Mouse (Mus musculus) ES-Bruce4 (cell line): ENCODE data around the gene Rptor. TPM values are rescaled to one million over a fixed set of nuclear protein-coding genes. Genes with fewer than 3 reads are reported as not detected.
A peak's percentile ranks its signal among the peaks of the same experiment; 100 is the strongest.

ENCODE experiments used
- H3K27ac ChIP-seq: 2 replicates; pipeline ENCODE4 v1.5.1; 2012; ENCODE audit warnings: low read length, inconsistent platforms; ENCODE audit not compliant: insufficient read depth
- H3K27me3 ChIP-seq: 2 replicates; pipeline ENCODE4 v1.6.1; 2012; ENCODE audit warnings: mild to moderate bottlenecking, low read length, inconsistent platforms; ENCODE audit not compliant: control insufficient read depth, poor library complexity, insufficient read depth, severe bottlenecking
- H3K36me3 ChIP-seq: 2 replicates; pipeline ENCODE4 v1.6.1; 2012; ENCODE audit warnings: inconsistent platforms, mild to moderate bottlenecking, low read length, moderate library complexity; ENCODE audit not compliant: control insufficient read depth, poor library complexity, insufficient read depth, severe bottlenecking
- H3K4me1 ChIP-seq: one replicate; pipeline ENCODE4 v1.8.1; 2011; ENCODE audit warnings: low read length; ENCODE audit not compliant: control insufficient read depth, insufficient read depth
- H3K4me3 ChIP-seq: 2 replicates; pipeline ENCODE4 v1.5.1; 2011; ENCODE audit warnings: low read depth, mild to moderate bottlenecking, low read length
- H3K9ac ChIP-seq: 2 replicates; pipeline ENCODE4 v1.6.1; 2012; ENCODE audit warnings: low read depth, mild to moderate bottlenecking, inconsistent platforms; ENCODE audit not compliant: poor library complexity, severe bottlenecking
- H3K9me3 ChIP-seq: replicated peaks from 2 replicates; pipeline ENCODE4 v1.6.1; 2012; ENCODE audit warnings: mild to moderate bottlenecking, low read length, inconsistent platforms; ENCODE audit not compliant: control insufficient read depth, poor library complexity, insufficient read depth, severe bottlenecking
- CTCF ChIP-seq: IDR thresholded peaks from one replicate; pipeline ENCODE4 v1.8.1; 2011; ENCODE audit warnings: low read depth, low read length
- EP300 ChIP-seq: IDR thresholded peaks from 2 replicates; pipeline ENCODE4 v1.6.1; 2011; ENCODE audit warnings: low read depth, low read length; ENCODE audit not compliant: insufficient read depth
- POLR2A ChIP-seq: IDR thresholded peaks from one replicate; pipeline ENCODE4 v1.8.1; 2011; ENCODE audit warnings: low read length; ENCODE audit not compliant: insufficient read depth
- polyA plus RNA-seq: library from polyadenylated mRNA; stranded (reverse); fragments of >200 nt; gene quantifications from 2 replicates; pipeline ENCODE4 v1.2.4, GENCODE M21; 2011; ENCODE audit warnings: low read depth; ENCODE audit not compliant: missing spikeins, insufficient read depth, insufficient read length

Rptor gene
- polyA plus RNA-seq, 1 experiment = 41.5 TPM

GRCm38 (mm10) chr11:119904621-119905286, 302.0 kb downstream of the Rptor start:
- H3K4me3 ChIP-seq = no peak overlapping the region
- no peaks in the 10 kb centered on the region for H3K27me3 ChIP-seq
- H3K36me3 ChIP-seq = no peaks in the 10 kb centered on the region
- H3K9me3 ChIP-seq = no peaks in the 10 kb centered on the region
- no peaks in the 10 kb centered on the region for H3K4me1 ChIP-seq
- TF ChIP-seq EP300 (no peak), CTCF (peak; percentile 90)
- H3K27ac ChIP-seq = no peak overlapping the region
- H3K9ac ChIP-seq = no peak overlapping the region

- Histone ChIP-seq H3K4me1 (no peaks in the 10 kb centered on the region), H3K9me3 (no peaks in the 10 kb centered on the region), H3K9ac (no peak overlapping the region), H3K36me3 (no peaks in the 10 kb centered on the region), H3K27me3 (no peaks in the 10 kb centered on the region), H3K27ac (no peak overlapping the region), H3K4me3 (no peak overlapping the region)
- TF ChIP-seq EP300 (no peak), CTCF (no peak), POLR2A (no peak)
Observed at GRCm38 (mm10) chr11:119905794-119906193, 303.1 kb downstream of the Rptor start.

- Histone ChIP-seq H3K36me3 (no peaks in the 10 kb centered on the region), H3K27ac (no peak overlapping the region), H3K9ac (no peak overlapping the region)
Observed at GRCm38 (mm10) chr11:119907006-119907650, 304.4 kb downstream of the Rptor start.

GRCm38 (mm10) chr11:119907711-119908110, 305.0 kb downstream of the Rptor start:
- Histone ChIP-seq H3K36me3 (no peaks in the 10 kb centered on the region), H3K4me3 (no peak overlapping the region), H3K4me1 (no peaks in the 10 kb centered on the region), H3K9ac (no peak overlapping the region), H3K9me3 (no peaks in the 10 kb centered on the region), H3K27me3 (no peaks in the 10 kb centered on the region), H3K27ac (no peak overlapping the region)
- TF ChIP-seq EP300 = no peak
- TF ChIP-seq POLR2A = no peak
- no peak for TF ChIP-seq CTCF

More at GRCm38 (mm10) chr11:119907006-119907650, 304.4 kb downstream of the Rptor start:
- Histone ChIP-seq H3K4me3 (no peak overlapping the region), H3K9me3 (no peaks in the 10 kb centered on the region), H3K4me1 (no peaks in the 10 kb centered on the region), H3K27me3 (no peaks in the 10 kb centered on the region)
- TF ChIP-seq EP300 (no peak), POLR2A (no peak), CTCF (no peak)

- H3K36me3 ChIP-seq = no peaks in the 10 kb centered on the region
- H3K4me3 ChIP-seq = no peak overlapping the region
- no peak overlapping the region for H3K27ac ChIP-seq
- H3K9me3 ChIP-seq = no peaks in the 10 kb centered on the region
- no peak overlapping the region for H3K9ac ChIP-seq
- no peaks in the 10 kb centered on the region for H3K27me3 ChIP-seq
- TF ChIP-seq POLR2A (no peak), CTCF (peak; percentile 91), EP300 (no peak)
- no peaks in the 10 kb centered on the region for H3K4me1 ChIP-seq
Observed at GRCm38 (mm10) chr11:119909436-119909835, 306.7 kb downstream of the Rptor start.

GRCm38 (mm10) chr11:119912845-119913244, 310.1 kb downstream of the Rptor start:
- TF ChIP-seq CTCF (no peak), EP300 (0 out of 2 replicates have a peak, but pooled peaks have one; percentile 36), POLR2A (no peak)
- Histone ChIP-seq H3K27me3 (no peaks in the 10 kb centered on the region), H3K9me3 (no peaks in the 10 kb centered on the region), H3K4me3 (peak overlapping the region; percentile 84), H3K27ac (peak overlapping the region; percentile 39), H3K9ac (peak overlapping the region; percentile 93), H3K36me3 (peaks cover 8% of the 10 kb centered on the region), H3K4me1 (no peaks in the 10 kb centered on the region)
